Mouse (Mus musculus): Measurements from ENCODE around the gene Bmp15. TPM values are rescaled to one million over a fixed set of nuclear protein-coding genes. Genes with fewer than 3 reads are reported as not detected.

Bmp15 gene
- total RNA-seq (2023): not detected

DNA sequence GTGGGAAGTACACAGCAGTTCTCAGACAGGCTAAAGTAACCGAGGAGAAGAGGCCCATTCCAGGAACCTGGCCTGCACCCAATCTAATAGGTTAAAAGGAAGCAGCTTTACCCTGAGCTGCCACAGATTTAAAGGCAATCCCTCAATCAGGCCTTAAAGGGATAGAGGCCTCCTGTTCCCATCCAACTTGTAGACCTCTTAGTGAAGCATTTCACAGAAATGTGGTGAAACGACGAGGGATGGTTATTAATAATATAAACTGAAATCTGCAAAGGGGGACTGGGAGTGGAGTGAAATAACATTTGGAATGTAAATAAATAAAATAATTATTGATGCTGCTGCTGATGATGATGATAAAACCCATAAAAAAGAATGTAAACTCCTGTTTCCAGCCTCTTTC is at the start of gene Bmp15:
TSS of gene Bmp15 (minus strand) at position 101 of the 400 bp plus-strand sequence.

Other genes starting within 250 kb of the Bmp15 start
- gene AU022751, start 237.3 kb downstream of the Bmp15 start, total RNA-seq (2023): not detected
- gene Nudt10, start 147.7 kb downstream of the Bmp15 start, total RNA-seq (2023): not detected
- 0.06 TPM for gene Shroom4, start 79.1 kb upstream of the Bmp15 start, total RNA-seq (2023)